Mouse (Mus musculus) CD4-positive, CD25-positive, alpha-beta regulatory T cell, adult 2 months (primary cell): Measurements from ENCODE around the gene Sgcd.

Source experiments
- DNase-seq: peaks from one replicate; pipeline ENCODE4 v3.0.0-alpha.2; 2012; ENCODE audit warnings: low read depth, low spot score

Sgcd gene

DNA sequence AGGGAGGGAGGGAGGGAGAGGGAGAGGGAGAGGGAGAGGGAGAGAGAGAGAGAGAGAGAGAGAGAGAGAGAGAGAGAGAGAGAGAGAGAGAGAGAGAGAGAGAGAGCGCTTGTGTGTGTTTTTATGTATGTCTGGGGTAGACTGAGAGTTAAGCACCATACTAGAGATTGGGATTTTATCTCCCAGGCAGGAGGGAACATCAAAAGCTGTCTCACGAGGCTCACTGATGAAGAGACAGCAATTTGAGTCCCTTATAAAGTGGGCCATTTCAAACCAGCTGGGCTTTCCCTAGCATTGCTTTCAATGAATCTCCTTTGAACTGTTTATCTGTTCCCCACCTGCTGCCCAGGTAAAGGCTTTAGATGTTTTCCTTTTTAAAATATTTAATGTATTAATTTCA, 973.1 kb downstream of the Sgcd start:
- DNase-seq, result no peak

DNA sequence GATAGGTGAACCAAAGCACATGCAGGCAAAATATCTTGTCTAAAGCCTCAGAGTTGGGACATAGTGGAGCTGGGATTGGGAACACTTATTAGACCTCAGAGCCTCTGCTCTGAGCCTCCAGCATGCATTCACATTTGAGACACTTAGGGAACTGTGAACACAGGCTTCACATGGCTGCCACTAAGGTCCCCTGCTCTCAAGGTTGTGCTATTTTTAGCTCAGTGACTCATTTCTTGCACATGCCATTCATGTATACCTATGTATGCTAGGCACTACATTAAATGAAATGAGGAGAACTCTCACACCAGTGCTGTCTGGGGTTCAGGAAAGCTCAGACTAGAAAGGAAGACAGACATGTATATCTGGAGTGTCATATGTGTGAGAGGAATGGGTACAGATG, 974.5 kb downstream of the Sgcd start:
- DNase-seq, result no peak

DNA sequence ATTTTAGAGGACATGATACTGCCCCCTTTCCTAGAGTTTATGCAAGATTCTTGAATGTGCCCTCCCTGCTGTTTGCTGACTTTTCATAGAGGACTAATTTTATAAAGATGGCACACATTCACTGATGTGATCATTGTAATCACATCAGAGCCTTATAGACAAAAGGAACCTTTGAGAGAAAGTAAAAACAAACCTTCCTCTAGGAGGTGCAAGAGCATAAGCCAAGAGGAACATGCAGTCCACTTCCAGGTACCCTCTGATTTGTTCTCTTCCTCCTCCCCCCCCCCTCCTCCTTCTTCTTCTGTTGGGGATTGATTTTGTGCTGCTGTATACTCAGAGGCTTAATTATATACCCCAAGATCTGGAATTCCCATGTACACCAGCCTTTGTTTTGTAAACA, 978.6 kb downstream of the Sgcd start:
- no peak for DNase-seq

DNA sequence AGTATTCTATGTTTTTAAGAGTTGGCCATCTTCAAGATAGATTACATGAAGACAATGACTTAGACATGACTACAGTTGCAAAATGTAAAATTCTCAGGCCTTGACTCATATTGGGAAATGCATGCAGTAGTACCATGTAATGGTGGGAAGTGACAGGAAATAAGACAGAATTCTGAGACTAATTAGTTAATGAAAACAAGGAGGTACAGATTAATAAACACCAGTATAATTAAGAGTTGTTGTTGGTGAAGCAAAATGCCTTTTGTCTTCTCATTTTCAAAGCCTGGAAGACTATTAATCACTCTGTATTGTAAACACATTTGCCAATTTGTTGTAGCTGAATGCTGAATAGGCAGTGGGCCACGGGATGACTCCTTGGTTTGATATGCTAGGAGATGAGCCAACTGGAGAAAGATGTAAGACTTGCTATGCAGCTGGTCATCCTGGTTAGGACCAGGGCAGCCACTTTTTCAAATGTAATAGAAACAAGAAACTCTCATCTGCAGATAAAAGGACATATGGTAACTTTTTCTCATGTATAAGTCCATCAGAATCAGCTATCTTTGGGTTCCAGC, 983.4 kb downstream of the Sgcd start:
- no peak for DNase-seq

DNA sequence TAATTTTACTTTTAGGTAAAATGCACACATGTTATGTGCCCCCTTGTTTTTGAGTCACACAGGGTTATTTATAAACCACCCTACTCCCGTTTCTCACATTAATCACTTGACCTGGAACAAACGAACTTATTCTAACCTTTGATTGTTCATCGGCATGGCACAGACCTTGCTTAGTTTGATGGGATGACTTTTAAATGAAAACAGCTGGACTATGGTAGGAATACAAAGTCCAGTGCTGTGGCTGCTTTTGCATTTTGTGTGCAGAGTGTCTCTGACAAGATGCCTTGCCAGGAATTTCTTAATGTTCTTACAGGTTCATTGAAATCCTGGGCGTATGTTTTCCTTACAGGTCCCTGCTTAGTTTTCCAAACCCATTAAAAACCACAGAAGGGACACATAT, 1049.5 kb downstream of the Sgcd start:
- DNase-seq, result no peak

DNA sequence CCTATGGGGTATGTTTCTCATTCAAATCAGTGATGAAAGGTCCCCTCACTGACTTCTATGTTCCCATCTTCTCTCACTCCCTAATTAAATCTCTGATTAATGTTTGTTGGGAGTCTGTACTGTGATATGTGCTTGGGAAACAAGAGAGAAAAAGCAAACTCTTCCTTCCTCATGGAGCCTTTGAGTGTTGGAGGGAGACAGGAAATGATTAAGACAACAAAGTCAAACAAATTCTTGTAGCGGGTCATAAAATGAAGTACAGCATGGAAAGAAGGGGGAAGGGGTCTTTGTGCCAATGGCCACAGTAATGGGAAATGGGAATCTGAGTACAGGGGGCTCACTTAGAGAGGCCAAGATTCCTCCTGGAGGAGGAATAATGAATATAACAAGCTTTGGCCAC, 1063.8 kb downstream of the Sgcd start:
- DNase-seq, result no peak

DNA sequence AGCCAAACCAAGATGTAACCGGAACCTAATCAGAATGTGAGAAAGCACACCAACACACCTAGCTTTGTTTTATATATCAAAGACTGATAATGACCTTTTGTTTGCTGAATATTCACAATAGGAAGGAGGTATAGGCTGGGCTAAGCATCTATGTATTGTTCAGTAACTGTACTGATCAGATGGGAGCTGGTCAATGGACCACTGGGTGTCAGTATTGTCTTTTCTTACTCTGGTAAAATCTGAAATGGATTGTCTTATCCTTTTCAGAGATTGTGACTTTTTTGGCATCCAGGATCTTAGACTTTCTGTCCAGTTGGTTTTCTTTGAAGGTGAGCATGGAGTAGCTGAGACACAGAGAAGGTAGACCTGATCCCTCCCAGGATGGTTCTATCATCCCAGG, 1068.5 kb downstream of the Sgcd start:
- DNase-seq, result no peak

DNA sequence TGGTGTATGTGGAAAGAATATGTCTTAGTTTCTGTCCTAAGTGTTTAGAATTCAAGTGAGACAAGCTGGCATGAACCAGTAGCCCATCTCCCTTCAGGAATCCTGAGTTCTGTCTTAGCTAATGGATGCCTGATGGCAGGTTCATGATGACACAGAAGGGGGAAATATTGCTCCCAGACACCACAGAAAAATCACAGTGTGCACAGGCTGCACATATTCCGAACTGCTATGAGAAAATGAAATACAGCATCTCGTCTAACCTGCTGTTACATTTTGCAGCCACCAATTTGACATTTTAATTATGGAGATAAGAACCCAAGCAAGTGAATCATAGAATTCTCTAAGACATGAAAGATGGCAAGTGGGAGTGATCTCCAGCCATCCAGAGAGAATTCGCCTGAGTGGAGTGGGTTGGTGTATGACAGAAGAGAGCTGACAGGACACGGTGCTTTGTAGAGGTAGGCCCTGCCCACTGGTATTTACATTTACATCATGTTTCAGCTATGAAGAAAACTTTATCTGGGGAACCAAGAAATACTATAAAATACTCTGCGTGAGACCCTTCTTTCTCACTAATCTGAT, 1076.0 kb downstream of the Sgcd start:
- DNase-seq, result no peak

DNA sequence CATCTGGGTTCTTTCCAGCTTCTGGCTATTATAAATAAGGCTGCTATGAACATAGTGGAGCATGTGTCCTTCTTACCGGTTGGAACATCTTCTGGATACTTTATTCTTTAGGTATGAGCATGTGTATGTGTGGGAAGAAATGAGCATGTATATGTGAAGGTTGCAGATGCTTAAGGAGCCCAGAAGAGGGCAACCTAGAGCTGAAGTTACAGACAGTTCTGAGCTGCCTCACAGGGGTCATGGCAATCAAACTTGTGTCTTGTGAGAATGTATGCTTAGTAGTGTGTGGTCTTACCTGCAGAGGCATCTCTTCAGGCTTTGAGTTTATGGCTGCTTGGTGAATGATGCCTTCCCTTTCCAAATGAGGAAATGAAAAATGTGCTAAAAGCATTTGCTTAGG, 1084.5 kb downstream of the Sgcd start:
- DNase-seq, result no peak

DNA sequence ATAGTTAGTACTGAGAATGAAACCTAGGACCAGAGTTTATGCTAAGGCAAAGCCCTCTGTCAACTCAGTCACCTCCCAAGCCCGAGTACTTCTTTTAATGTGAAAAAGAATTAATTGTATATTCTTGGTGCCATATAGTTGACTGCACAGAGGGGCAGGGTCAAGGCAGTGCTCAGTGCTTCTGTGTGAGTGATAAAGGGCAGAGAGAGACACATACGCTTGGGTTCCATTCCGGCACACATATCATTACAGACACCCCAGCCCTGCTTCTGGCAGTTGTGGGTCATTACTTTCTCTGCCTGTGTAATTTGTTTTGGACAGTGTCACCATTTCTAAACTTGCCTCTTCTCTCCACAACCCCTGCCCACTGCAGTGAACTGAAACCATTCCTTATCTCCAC, 1099.7 kb downstream of the Sgcd start:
- DNase-seq, result no peak

DNA sequence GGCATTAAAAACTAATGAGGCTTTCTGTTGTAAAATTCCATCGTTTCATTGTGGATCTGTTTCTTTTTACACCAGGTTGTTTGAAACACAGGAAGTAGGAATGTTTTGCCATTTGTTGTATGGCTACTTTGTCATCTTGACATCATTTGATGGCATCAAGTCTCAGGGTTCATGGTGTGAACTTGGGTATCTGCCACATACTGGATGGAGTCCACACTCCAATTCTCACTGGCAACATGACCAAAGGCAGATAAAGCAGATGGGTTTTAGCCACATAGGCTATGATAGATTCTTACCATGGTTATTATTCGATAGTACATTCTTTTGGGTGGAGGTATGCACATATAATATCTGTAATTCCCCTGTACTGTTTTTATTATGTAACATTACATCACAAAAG, 1106.3 kb downstream of the Sgcd start:
- no peak for DNase-seq

DNA sequence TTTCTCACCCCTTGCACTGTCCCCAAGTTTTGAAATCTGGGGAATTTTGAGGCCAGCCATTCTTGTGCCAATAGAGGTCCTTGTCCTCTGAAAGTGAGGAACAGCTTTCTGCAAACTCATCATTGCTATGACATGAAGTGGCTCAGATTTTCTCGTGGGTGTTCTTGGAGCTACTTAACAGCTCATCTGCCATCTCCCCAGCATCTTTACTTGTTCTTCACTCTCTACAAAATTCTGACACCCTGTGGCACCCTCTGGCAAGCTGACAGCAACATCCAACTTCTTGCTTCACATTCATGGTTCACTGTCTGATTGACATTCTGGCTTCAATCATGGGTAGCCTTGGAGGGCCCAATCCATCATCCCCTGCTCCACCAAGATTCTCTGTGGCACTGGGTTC, 1113.0 kb downstream of the Sgcd start:
- DNase-seq, result no peak

DNA sequence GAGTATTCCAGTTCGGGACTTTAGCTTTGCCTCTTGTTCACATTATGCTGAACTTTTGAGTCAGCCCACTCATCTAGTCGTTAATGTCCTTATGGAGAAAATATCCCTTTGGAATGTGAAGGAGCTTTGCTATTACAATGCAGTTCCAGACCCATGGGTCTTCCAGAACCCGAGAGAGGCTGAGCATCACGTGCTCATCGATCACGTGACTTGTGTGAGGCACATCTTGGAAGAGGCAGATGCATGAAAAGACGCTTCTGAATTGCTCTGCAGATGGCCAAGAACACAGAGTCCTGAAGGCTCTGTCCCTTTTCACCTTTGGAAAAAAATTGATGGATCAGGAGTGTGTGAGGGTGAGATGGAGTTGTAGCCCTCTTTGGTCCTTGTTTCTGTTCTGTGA, 1120.2 kb downstream of the Sgcd start:
- DNase-seq, result no peak

DNA sequence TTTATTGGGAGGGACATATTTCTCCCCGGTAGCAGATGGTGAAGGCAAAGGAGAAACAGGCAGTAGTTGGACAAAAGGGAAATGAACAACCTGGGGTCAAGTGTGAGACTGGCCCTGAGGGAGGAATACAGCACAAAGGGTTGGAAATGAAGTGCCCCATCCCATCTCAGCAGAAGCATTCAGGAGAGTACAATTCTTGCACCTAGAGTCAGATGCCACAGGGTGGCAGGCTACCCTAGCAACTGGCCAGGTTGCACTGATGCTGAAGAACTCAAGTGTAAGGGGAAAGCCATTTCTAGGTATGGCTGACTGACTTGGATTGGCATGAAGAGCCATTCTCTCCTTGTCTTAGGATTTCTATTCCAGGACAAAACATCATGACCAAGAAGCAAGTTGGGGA, 1124.0 kb downstream of the Sgcd start:
- DNase-seq, result no peak

DNA sequence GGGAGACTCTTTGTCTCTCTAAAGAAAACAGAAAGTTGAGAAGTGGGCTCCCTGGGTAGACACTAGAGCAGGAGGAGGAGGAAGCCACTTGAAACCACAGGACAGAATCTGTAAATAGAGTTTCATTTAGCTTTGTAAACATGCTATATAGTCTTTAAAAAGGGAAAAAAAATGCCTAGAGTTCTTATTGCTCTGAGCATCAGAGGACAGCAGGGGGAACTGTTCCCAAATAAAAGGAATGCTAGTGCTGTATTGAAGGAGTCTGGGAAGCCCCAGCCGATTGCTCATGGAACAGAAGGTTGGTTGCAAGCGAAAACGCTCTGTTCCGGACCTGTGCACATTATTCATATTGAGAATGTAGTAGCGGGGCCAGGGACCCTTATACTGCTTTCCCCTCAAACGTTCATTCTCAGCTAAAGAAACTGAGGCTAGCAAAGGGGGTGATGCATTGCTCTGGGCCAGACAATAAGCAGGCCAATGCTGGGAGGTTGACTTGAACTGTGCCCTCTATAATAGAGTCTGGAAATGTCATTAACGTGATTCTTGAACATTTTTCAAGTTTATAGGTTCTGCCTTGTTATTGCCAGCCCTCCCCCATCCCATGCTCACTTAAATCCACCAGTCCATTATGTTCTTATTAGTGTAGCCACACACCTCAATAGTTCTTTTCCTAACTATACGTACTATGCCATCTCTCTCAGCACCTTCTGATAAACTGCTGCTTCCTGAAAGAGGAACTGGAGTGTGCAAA, 1140.4 kb downstream of the Sgcd start:
- DNase-seq, result no peak

DNA sequence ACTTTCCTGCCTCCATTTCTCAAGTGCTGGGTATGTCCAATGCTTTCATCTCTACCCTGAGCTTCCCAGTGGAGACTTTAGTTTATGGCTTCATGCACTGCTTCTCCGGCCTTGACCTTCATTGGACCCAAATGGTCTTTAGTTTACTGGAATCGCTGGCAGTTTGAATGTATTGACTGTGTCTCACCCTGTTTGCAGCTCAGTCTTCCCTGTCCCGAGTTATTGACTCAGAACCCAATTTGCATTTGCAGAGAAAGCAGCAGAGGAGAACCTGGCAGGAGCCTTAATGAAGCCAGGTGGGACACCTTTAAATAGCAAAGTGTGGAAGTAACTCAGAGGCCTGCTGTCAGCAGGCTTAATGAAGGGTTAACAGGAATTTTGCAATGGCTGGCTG, 1140.9 kb downstream of the Sgcd start:
- no peak for DNase-seq

DNA sequence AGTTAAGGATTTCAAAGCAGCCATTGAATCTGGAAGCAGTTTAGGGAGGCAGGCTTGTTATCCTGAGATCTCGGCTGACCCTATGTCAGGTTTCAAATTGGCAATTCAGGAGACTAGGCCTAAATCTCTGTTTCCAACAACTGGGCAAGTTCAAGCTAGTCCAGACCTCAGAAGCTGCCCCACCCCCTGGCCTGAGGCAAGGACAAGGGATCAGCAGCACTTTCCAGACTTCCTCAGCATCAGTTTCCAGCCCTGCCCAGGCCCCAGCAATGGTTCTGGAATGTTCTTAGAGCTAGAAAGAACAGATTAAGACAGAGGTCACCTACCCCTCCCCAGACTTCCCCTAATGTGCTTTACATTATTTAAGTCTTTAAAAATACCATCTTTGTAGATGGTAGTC, 1142.1 kb downstream of the Sgcd start:
- no peak for DNase-seq
